Mouse (Mus musculus) spleen, adult 2 months (tissue): Measurements from ENCODE around the gene Ppp4r1. TPM values are rescaled to one million over a fixed set of nuclear protein-coding genes. Genes with fewer than 3 reads are reported as not detected.

Source experiments
- DNase-seq, 2 experiments: peaks; one replicate each; pipeline versions ENCODE4 v3.0.0 to v3.0.0-alpha.2; 2012 to 2021; ENCODE audit warnings: low spot score in 2 of 2, low read depth in 1 of 2
- H3K27ac ChIP-seq: fragments of 200-500 bp; 2 replicates; pipeline ENCODE4 v1.5.1; 2012; ENCODE audit warnings: low read length, inconsistent platforms; ENCODE audit not compliant: insufficient read depth
- H3K27me3 ChIP-seq: fragments of 200-500 bp; 2 replicates; pipeline ENCODE4 v1.6.1; 2012; ENCODE audit warnings: mild to moderate bottlenecking, moderate library complexity, low read length, inconsistent platforms; ENCODE audit not compliant: control insufficient read depth, insufficient read depth
- H3K36me3 ChIP-seq: fragments of 200-500 bp; 2 replicates; pipeline ENCODE4 v1.6.1; 2012; ENCODE audit warnings: mild to moderate bottlenecking, low read length, inconsistent platforms; ENCODE audit not compliant: control insufficient read depth, insufficient read depth
- H3K4me1 ChIP-seq: fragments of 200-500 bp; 2 replicates; pipeline ENCODE4 v1.6.1; 2011; ENCODE audit warnings: inconsistent platforms; ENCODE audit not compliant: control insufficient read depth, insufficient read depth, insufficient read length
- H3K4me3 ChIP-seq: fragments of 200-500 bp; 2 replicates; pipeline ENCODE4 v1.5.1; 2011; ENCODE audit warnings: mild to moderate bottlenecking, inconsistent platforms; ENCODE audit not compliant: insufficient read depth, insufficient read length; ENCODE audit errors: extremely low read depth
- CTCF ChIP-seq: fragments of 200-500 bp; IDR thresholded peaks from 2 replicates; pipeline ENCODE4 v1.5.1; 2011; ENCODE audit warnings: mild to moderate bottlenecking, inconsistent platforms; ENCODE audit not compliant: insufficient read depth, insufficient read length, insufficient replicate concordance; ENCODE audit errors: extremely low read depth
- POLR2A ChIP-seq: fragments of 200-500 bp; IDR thresholded peaks from 2 replicates; pipeline ENCODE4 v1.6.1; 2011; ENCODE audit warnings: low read depth, low read length, inconsistent platforms
- WGBS: fragments of 180-500 bp; shearing (Covaris S2); methylation state at CpG from one replicate; pipeline ENCODE4 v1.1.7; 2018; 5-methylcytosine and 5-hydroxymethylcytosine counted together
- polyA plus RNA-seq: library from polyadenylated mRNA; depleted of rRNA; stranded (reverse); fragments of >200 nt; gene quantifications from 2 replicates; pipeline ENCODE4 v1.2.3, GENCODE M21; 2012

Gene Ppp4r1
- polyA plus RNA-seq, 1 experiment, result 23.1 TPM

- no peaks in the 10 kb centered on the region for H3K36me3 ChIP-seq
- 94% methylated on average over 10 of the region's 10 CpGs for WGBS
- H3K4me3 ChIP-seq, result no peak overlapping the region
- no peak for DNase-seq
- TF ChIP-seq CTCF (no peak), POLR2A (no peak)
- no peak overlapping the region for H3K27ac ChIP-seq
- no peaks in the 10 kb centered on the region for H3K27me3 ChIP-seq
- H3K4me1 ChIP-seq, result no peaks in the 10 kb centered on the region
These were observed 40.0 kb upstream of the Ppp4r1 start for GRCm38 (mm10) chr17:65742245-65742905.

GRCm38 (mm10) chr17:65742969-65743368 is 39.4 kb upstream of the Ppp4r1 start:
- Histone ChIP-seq H3K27me3 (no peaks in the 10 kb centered on the region), H3K36me3 (no peaks in the 10 kb centered on the region), H3K27ac (no peak overlapping the region), H3K4me3 (no peak overlapping the region), H3K4me1 (no peaks in the 10 kb centered on the region)
- no peak for TF ChIP-seq CTCF
- no peak for TF ChIP-seq POLR2A
- DNase-seq, result no peak
- 88% methylated on average over 4 of the region's 4 CpGs for WGBS

- no peaks in the 10 kb centered on the region for H3K36me3 ChIP-seq
- WGBS, result 88% methylated on average over 11 of the region's 11 CpGs
- TF ChIP-seq POLR2A (no peak), CTCF (no peak)
- no peak for DNase-seq
- no peak overlapping the region for H3K27ac ChIP-seq
- H3K4me3 ChIP-seq, result no peak overlapping the region
- no peaks in the 10 kb centered on the region for H3K27me3 ChIP-seq
- no peaks in the 10 kb centered on the region for H3K4me1 ChIP-seq
These were observed 38.6 kb upstream of the Ppp4r1 start for GRCm38 (mm10) chr17:65743664-65744330.

- H3K27me3 ChIP-seq, result no peaks in the 10 kb centered on the region
- no peak overlapping the region for H3K4me3 ChIP-seq
- TF ChIP-seq CTCF (no peak), POLR2A (no peak)
- no peaks in the 10 kb centered on the region for H3K36me3 ChIP-seq
- 90% methylated on average over 6 of the region's 6 CpGs for WGBS
- no peaks in the 10 kb centered on the region for H3K4me1 ChIP-seq
- DNase-seq, result no peak
- no peak overlapping the region for H3K27ac ChIP-seq
These were observed 36.1 kb upstream of the Ppp4r1 start for GRCm38 (mm10) chr17:65746314-65746713.

- H3K36me3 ChIP-seq, result no peaks in the 10 kb centered on the region
- H3K4me1 ChIP-seq, result no peaks in the 10 kb centered on the region
- TF ChIP-seq CTCF, result no peak
- TF ChIP-seq POLR2A, result no peak
- 93% methylated on average over 6 of the region's 6 CpGs for WGBS
- no peaks in the 10 kb centered on the region for H3K27me3 ChIP-seq
- no peak overlapping the region for H3K4me3 ChIP-seq
- no peak for DNase-seq
- H3K27ac ChIP-seq, result no peak overlapping the region
These were observed 33.4 kb upstream of the Ppp4r1 start for GRCm38 (mm10) chr17:65748997-65749396.

- DNase-seq, result no peak
- 77% methylated on average over 7 of the region's 7 CpGs for WGBS
- H3K27ac ChIP-seq, result no peak overlapping the region
- H3K36me3 ChIP-seq, result no peaks in the 10 kb centered on the region
- no peak overlapping the region for H3K4me3 ChIP-seq
- H3K27me3 ChIP-seq, result no peaks in the 10 kb centered on the region
- TF ChIP-seq POLR2A (no peak), CTCF (no peak)
- H3K4me1 ChIP-seq, result no peaks in the 10 kb centered on the region
These were observed 32.6 kb upstream of the Ppp4r1 start for GRCm38 (mm10) chr17:65749803-65750202.

GRCm38 (mm10) chr17:65750301-65750700 is 32.1 kb upstream of the Ppp4r1 start:
- no peaks in the 10 kb centered on the region for H3K27me3 ChIP-seq
- TF ChIP-seq POLR2A, result no peak
- no peak for TF ChIP-seq CTCF
- DNase-seq, result no peak

More at GRCm38 (mm10) chr17:65750301-65750700, 32.1 kb upstream of the Ppp4r1 start:
- no peaks in the 10 kb centered on the region for H3K36me3 ChIP-seq
- H3K27ac ChIP-seq, result no peak overlapping the region
- no peak overlapping the region for H3K4me3 ChIP-seq
- no peaks in the 10 kb centered on the region for H3K4me1 ChIP-seq
